Mouse (Mus musculus) forebrain, embryonic 11.5 days (tissue): ENCODE data around the gene Camk1. TPM values are rescaled to one million over a fixed set of nuclear protein-coding genes. Genes with fewer than 3 reads are reported as not detected.

Source experiments
- ATAC-seq: fragments of 200-750 bp; cut with Nextera tagmentation; replicated peaks from 2 replicates; pipeline ENCODE4 v1.8.0; 2017; ENCODE audit warnings: moderate TSS enrichment; ENCODE audit not compliant: low FRiP score
- DNase-seq: peaks from one replicate; pipeline ENCODE4 v3.0.0-alpha.2; 2017; ENCODE audit warnings: low spot score
- H3K27ac ChIP-seq: fragments of 300-500 bp; sonication (generic); 2 replicates; pipeline ENCODE4 v1.5.1; 2014; ENCODE audit warnings: low read depth, low read length
- H3K27me3 ChIP-seq: fragments of 300-500 bp; sonication (generic); 2 replicates; pipeline ENCODE4 v1.6.1; 2014; ENCODE audit warnings: mild to moderate bottlenecking, low read length, mixed read lengths; ENCODE audit not compliant: control insufficient read depth, insufficient read depth
- H3K36me3 ChIP-seq: fragments of 300-500 bp; sonication (generic); 2 replicates; pipeline ENCODE4 v1.6.1; 2014; ENCODE audit warnings: mild to moderate bottlenecking, low read length, moderate library complexity, mixed read lengths; ENCODE audit not compliant: control insufficient read depth, insufficient read depth
- H3K4me1 ChIP-seq: fragments of 300-500 bp; sonication (generic); replicated peaks from 2 replicates; pipeline ENCODE4 v1.6.1; 2014; ENCODE audit warnings: low read length, mixed read lengths; ENCODE audit not compliant: control insufficient read depth, insufficient read depth
- H3K4me2 ChIP-seq: fragments of 300-500 bp; sonication (generic); 2 replicates; pipeline ENCODE4 v1.6.1; 2014; ENCODE audit warnings: low read depth, mild to moderate bottlenecking, low read length, moderate library complexity, mixed read lengths; ENCODE audit not compliant: severe bottlenecking
- H3K4me3 ChIP-seq: fragments of 300-500 bp; sonication (generic); 2 replicates; pipeline ENCODE4 v1.5.1; 2014; ENCODE audit warnings: low read depth, low read length
- H3K9ac ChIP-seq: fragments of 300-500 bp; sonication (generic); 2 replicates; pipeline ENCODE4 v1.6.1; 2014; ENCODE audit warnings: low read length
- H3K9me3 ChIP-seq: fragments of 300-500 bp; sonication (generic); 2 replicates; pipeline ENCODE4 v1.6.1; 2016; ENCODE audit warnings: low read length, mixed read lengths; ENCODE audit not compliant: control insufficient read depth
- WGBS: fragments of 180-500 bp; shearing (Covaris S2); extraction: QIAGEN DNeasy Blood & Tissue Kit; methylation state at CpG from one replicate; pipeline ENCODE4 v1.1.7; 2014; 5-methylcytosine and 5-hydroxymethylcytosine counted together
- polyA plus RNA-seq: library from polyadenylated mRNA; unstranded; fragments of >200 nt; fragmentation: Nextera tagmentation; extraction: Ambion mirVana; gene quantifications from 2 replicates; pipeline ENCODE4 v1.2.1, GENCODE M21; 2014

Gene Camk1
- polyA plus RNA-seq, result 47.8 and 52.5 TPM in 2 replicates

- Histone ChIP-seq H3K27ac (no peak within 1 kb of the TSS), H3K4me3 (peak within 1 kb of the TSS; percentile 42), H3K4me1 (peaks cover 6% of the 10 kb centered on the region; the same call in 1 of the 2 replicates), H3K9me3 (no peaks in the 10 kb centered on the region), H3K27me3 (no peaks in the 10 kb centered on the region), H3K9ac (peak within 1 kb of the TSS; percentile 83), H3K4me2 (peak within 1 kb of the TSS; percentile 64), H3K36me3 (no peaks in the 10 kb centered on the region)
- DNase-seq (peak; percentile 78), ATAC-seq (peak; percentile 86)
- WGBS, result 15% methylated on average over 32 of the region's 32 CpGs
These were observed at the start of gene Camk1 for GRCm38 (mm10) chr6:113343177-113344092. TSS of gene Camk1 (minus strand) at chr6:113343984.

- Histone ChIP-seq H3K9me3 (no peaks in the 10 kb centered on the region), H3K36me3 (no peaks in the 10 kb centered on the region; the same call in 1 of the 2 replicates)
- under 1% methylated on average over 51 of the region's 51 CpGs for WGBS
These were observed 48.7 kb upstream of the Camk1 start for GRCm38 (mm10) chr6:113392387-113393071.

GRCm38 (mm10) chr6:113392015-113392386, 48.2 kb upstream of the Camk1 start:
- WGBS, result 30% methylated on average over 10 of the region's 10 CpGs
- Histone ChIP-seq H3K4me2 (peak overlapping the region; percentile 84), H3K9ac (peak overlapping the region; percentile 60), H3K27me3 (no peaks in the 10 kb centered on the region), H3K4me3 (peak overlapping the region; percentile 35), H3K9me3 (no peaks in the 10 kb centered on the region), H3K36me3 (no peaks in the 10 kb centered on the region; the same call in 1 of the 2 replicates), H3K4me1 (peaks cover 2% of the 10 kb centered on the region; the same call in 1 of the 2 replicates), H3K27ac (peak overlapping the region; percentile 65; the same call in 1 of the 2 replicates)
- DNase-seq, result no peak
- peak; percentile 55 for ATAC-seq

More at GRCm38 (mm10) chr6:113392387-113393071, 48.7 kb upstream of the Camk1 start:
- Histone ChIP-seq H3K4me2 (peak overlapping the region; percentile 84), H3K27ac (peak overlapping the region; percentile 65), H3K27me3 (no peaks in the 10 kb centered on the region), H3K4me1 (peaks cover 2% of the 10 kb centered on the region; the same call in 1 of the 2 replicates), H3K4me3 (peak overlapping the region; percentile 35), H3K9ac (peak overlapping the region; percentile 60)
- DNase-seq (peak; percentile 89), ATAC-seq (peak; percentile 96)

- ATAC-seq (no peak), DNase-seq (no peak)
- no peak overlapping the region for H3K9ac ChIP-seq
- 96% methylated on average over 3 of the region's 3 CpGs for WGBS
- H3K27me3 ChIP-seq, result no peaks in the 10 kb centered on the region
- H3K9me3 ChIP-seq, result no peaks in the 10 kb centered on the region
- H3K4me2 ChIP-seq, result no peak overlapping the region
- H3K4me1 ChIP-seq, result peaks cover 2% of the 10 kb centered on the region; the same call in 1 of the 2 replicates
- no peak overlapping the region for H3K4me3 ChIP-seq
- no peak overlapping the region for H3K27ac ChIP-seq
- peaks cover 3% of the 10 kb centered on the region; the same call in 1 of the 2 replicates for H3K36me3 ChIP-seq
These were observed 46.9 kb upstream of the Camk1 start for GRCm38 (mm10) chr6:113390715-113391114.

- ATAC-seq (no peak), DNase-seq (no peak)
- 84% methylated on average over 8 of the region's 8 CpGs for WGBS
- no peak within 1 kb of the TSS for H3K4me3 ChIP-seq
- H3K4me1 ChIP-seq, result peaks cover 2% of the 10 kb centered on the region; the same call in 1 of the 2 replicates
- H3K9me3 ChIP-seq, result no peaks in the 10 kb centered on the region
- no peak within 1 kb of the TSS for H3K27ac ChIP-seq
- H3K4me2 ChIP-seq, result no peak within 1 kb of the TSS
- no peak within 1 kb of the TSS for H3K9ac ChIP-seq
- H3K27me3 ChIP-seq, result no peaks in the 10 kb centered on the region
- H3K36me3 ChIP-seq, result peaks cover 11% of the 10 kb centered on the region; the same call in 1 of the 2 replicates
These were observed 45.2 kb upstream of the Camk1 start, which contains the start of gene Ttll3 for GRCm38 (mm10) chr6:113388960-113389359. TSS of gene Ttll3 (plus strand) at chr6:113389260.

- H3K4me3 ChIP-seq, result no peak overlapping the region
- peaks cover 18% of the 10 kb centered on the region; the same call in 1 of the 2 replicates for H3K36me3 ChIP-seq
- no peaks in the 10 kb centered on the region for H3K4me1 ChIP-seq
- no peaks in the 10 kb centered on the region for H3K27me3 ChIP-seq
- no peak overlapping the region for H3K9ac ChIP-seq
- no peak overlapping the region for H3K4me2 ChIP-seq
- 93% methylated on average over 3 of the region's 3 CpGs for WGBS
- no peak for ATAC-seq
- no peak for DNase-seq
- no peaks in the 10 kb centered on the region for H3K9me3 ChIP-seq
- H3K27ac ChIP-seq, result no peak overlapping the region
These were observed 42.2 kb upstream of the Camk1 start for GRCm38 (mm10) chr6:113386025-113386424.

- H3K36me3 ChIP-seq, result peaks cover 18% of the 10 kb centered on the region; the same call in 1 of the 2 replicates
- DNase-seq (no peak), ATAC-seq (no peak)
- H3K9me3 ChIP-seq, result no peaks in the 10 kb centered on the region
- 92% methylated on average over 11 of the region's 11 CpGs for WGBS
- H3K27ac ChIP-seq, result no peak overlapping the region
- H3K27me3 ChIP-seq, result no peaks in the 10 kb centered on the region
- no peak overlapping the region for H3K9ac ChIP-seq
- no peak overlapping the region for H3K4me2 ChIP-seq
- no peaks in the 10 kb centered on the region for H3K4me1 ChIP-seq
- no peak overlapping the region for H3K4me3 ChIP-seq
These were observed 41.5 kb upstream of the Camk1 start for GRCm38 (mm10) chr6:113385160-113385714.

GRCm38 (mm10) chr6:113384351-113384927, 40.7 kb upstream of the Camk1 start:
- no peak for DNase-seq
- H3K9ac ChIP-seq, result no peak overlapping the region
- no peak overlapping the region for H3K4me2 ChIP-seq
- no peaks in the 10 kb centered on the region for H3K27me3 ChIP-seq
- ATAC-seq, result no peak
- no peaks in the 10 kb centered on the region; the same call in 1 of the 2 replicates for H3K4me1 ChIP-seq
- no peaks in the 10 kb centered on the region for H3K9me3 ChIP-seq
- H3K36me3 ChIP-seq, result peaks cover 18% of the 10 kb centered on the region; the same call in 1 of the 2 replicates
- 91% methylated on average over 8 of the region's 8 CpGs for WGBS
- H3K4me3 ChIP-seq, result no peak overlapping the region
- H3K27ac ChIP-seq, result no peak overlapping the region
